Mouse (Mus musculus): ENCODE measurements at regions not wholly inside any gene's neighbourhood (a gene's known extent, or its start where the extent isn't known, plus 50 kb on each side); places are given as distances from the start of the nearest gene placed in this dataset.
A peak's percentile ranks its signal among the peaks of the same experiment; 100 is the strongest.

DNA sequence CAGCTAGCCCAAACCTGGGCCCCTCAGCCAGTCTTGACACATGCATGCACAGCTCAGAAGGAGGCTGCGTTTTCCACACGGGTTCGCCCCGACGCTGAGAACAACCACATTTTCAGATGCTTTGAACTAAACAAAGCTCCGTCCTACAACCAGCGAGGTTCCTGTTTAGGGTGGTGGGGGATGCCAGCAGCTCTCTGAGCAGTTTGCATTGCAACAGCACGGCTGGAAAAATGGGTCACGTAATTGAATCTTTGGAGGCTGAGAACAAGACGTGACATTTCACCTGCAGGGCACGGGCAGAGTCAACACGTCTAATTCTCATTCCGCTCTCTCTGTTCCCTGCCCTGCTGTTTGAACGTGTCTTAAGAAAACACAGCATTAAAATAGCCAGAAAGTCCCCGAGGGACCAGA is 119.2 kb downstream of the Syk start:
- DNase-seq (ENCODE audit: low spot score in 2 of 2): no peak

DNA sequence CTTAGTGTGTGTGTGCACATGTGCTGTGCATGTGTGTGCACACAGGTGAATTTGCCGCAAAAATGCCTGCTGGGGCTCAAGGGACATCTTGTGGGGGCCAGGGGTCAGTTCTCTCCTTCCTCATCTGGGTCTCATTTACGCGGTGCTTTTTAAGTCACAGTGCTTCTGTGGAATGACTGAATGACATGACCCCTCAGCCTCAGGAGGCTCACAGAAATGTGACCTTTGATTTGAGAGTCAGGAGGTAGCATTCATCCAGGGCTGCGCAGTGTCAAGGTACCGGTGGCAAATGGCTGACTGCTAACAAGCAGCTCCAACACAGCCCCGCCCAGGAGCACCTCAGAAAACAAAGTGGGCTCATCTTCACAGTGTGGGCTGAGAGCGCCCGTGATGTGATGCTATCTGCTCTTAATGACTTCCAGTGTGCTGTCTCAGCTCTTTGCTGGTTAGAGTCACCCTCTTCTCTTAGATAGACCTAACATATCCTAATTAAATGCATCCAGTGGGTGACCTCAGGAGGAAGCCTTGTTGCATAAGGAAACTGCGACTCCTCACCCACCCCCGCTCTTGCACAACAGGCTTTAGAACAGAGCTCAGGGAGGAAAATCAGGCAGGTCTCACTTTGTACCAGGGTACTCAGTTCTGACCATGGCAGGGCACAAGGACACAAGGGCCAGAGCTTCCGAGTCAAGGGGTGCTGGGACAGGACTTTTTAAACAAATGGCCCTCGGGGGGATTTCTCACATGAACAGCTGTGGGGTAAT is 120.6 kb downstream of the Syk start:
- DNase-seq (ENCODE audit: low spot score in 2 of 2): no peak

DNA sequence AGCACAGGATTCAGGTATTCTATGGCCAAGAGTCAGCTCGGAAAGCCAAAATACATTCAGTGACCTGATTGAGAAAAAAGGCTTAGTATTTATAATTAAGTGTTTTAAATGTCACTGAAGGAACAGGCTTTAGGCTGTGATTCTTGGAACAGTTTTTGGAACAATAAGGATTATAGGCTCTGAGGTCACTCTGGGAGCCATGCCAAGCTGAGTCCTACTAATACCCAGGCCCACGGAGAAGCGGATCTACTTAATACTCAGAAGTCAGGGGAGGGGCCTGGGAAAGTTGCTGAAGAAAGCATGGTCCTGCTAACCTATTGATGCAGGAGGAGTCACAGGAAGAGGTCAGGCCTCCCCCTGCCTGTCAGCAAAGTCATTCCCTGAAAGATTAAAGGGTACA is 121.7 kb downstream of the Syk start:
- DNase-seq (ENCODE audit: low spot score in 2 of 2): no peak

DNA sequence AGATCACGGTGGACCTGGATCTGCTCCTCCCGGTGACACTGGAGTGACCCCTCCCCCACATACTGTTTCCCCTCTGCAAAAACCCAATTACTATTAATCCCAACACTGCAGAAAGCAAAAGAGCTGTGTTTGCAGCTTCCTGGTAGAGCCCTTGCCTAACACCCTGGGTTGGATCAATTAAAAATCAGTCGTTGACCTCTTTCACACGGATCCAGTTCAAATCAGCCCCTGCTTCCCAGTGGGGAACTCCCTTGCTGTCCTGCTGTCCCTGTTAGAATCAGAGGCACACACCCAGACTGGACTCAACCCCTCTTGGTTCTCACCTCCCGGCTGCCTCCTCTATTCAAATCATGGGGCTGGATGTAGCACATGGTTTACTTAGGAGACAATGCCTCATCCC is 126.6 kb downstream of the Syk start:
- no peak for DNase-seq (ENCODE audit: low spot score in 2 of 2)

DNA sequence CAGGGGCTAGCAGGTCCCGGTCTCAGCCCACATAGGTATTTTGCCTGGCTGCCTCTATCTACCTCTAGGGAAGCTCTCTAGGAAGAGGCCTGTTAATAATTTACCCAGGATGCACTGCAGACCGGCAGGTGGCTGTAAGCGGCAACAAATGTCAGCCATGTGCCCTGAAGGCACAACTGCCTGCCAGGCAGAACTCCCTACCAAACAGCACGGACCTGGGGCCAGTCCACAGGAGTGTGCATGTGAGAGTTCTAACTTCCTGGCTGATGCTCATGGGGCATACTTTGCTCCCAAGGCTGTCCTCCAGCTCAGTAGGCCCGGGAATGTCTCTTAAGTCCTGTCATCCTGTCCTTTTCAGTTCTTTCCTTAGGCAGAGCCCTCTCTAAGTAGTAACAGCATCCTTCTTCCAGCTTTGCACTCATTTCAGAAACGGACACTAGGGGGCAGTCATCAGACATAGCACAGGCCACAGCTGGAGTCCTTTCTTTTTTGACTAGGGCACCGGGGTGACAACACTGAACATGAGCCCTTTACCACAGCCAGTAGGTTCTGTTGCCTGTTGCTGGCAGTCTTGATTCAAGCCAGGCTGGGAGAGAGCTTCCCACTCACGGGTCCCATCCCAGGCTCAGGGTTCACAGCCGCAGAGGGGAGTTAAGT is 128.9 kb downstream of the Syk start:
- peak; percentile 25 to 51 for DNase-seq (ENCODE audit: low spot score in 2 of 2)

DNA sequence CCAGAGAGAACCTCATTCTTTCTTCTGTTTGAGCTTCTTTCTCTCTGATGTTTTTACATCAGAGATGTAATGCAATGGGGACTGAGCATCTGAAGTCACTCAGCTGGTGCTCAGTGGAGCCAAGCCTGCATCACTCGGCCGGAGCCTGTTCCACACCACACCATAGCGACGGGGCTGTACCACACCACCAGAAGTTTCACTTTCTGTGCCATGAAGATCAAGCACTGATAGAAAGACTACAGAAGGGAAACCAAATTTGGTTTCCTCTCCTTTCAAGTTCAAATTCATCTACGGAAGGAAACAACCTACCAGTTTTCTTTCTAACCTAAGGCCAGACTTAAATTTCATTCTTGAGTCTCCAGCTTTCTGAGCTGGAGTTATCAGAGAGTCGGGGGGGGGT is 138.5 kb downstream of the Syk start:
- no peak for DNase-seq (ENCODE audit: low spot score in 2 of 2)

DNA sequence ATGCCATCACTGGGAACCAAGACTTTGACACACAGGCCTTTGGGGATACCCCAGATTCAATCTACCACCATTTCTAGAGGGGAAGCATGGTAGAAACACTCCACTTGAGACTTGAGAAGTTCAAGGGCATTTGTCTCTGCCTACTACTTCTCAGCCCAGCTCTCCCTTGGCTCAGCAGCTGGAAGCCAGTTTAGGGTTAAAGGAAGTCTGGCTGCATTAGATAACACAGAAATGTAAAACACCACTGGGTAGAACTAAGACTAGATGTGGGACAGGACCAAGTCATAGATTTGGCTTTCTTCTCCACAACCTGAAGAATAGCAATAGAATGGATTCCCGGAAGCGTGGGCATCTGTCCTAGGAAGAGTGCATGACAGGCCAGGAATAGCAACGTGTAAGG is 139.7 kb downstream of the Syk start:
- no peak for DNase-seq (ENCODE audit: low spot score in 2 of 2)

DNA sequence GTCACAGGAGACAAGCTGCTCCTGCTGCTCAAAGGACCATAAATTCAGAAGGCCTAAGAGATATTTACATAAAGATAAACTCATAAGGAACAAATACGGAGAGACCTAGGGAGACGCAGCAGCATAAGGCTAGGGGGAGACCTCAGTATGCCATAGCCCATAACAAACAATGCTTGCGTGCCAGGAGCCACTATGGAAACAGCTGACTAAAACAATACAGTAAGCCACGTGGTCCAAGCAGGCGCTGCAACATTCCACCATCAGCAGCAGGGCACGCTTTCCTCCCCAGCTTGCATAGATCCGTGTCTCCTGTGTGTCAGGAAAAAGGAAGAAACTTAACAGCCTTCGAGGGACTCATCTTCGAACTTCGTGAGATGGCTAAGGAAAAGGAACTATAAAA is 143.1 kb downstream of the Syk start:
- DNase-seq (ENCODE audit: low spot score in 2 of 2): no peak

DNA sequence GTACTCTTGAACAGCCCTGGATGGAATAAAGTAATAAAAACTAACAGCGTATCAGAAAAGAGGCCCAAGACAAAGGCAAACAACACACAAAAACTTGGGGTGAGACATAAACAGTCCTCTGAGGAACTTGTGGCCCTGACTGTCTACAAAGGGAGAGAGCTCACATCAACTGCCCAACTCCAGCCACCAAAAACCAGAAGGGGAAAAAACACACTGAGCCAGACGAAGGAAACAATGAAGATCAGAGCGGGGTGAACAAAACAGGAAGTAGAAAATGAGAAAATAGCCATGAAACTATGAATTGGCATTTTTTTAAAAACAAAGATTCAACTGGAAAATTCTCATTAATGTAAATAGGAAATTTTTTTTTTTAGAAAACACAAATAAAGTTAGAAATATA is 143.6 kb downstream of the Syk start:
- no peak for DNase-seq (ENCODE audit: low spot score in 2 of 2)

DNA sequence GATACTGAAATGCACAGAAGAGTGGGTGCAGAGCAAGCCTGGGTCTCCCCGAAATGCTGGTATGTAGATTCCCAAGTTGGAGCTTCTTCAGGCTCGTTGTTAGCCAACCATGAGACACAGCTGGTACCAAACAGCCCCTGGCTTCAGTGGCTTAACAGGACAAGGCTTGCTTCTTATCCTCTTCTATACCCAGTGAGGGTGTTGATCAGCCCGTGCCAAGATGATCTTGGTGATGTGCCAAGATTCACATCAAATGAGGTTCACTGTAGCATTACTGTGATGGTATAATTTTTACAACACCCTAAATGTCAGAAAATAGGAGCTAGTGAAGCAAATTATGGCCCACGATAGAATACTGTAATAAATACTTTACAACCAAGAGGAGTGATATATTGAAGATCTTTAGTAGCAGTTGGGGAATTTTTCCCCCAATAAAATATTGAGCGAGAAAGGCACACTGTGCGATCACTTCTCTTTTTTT is 152.5 kb downstream of the Syk start:
- no peak for DNase-seq (ENCODE audit: low spot score in 2 of 2)

DNA sequence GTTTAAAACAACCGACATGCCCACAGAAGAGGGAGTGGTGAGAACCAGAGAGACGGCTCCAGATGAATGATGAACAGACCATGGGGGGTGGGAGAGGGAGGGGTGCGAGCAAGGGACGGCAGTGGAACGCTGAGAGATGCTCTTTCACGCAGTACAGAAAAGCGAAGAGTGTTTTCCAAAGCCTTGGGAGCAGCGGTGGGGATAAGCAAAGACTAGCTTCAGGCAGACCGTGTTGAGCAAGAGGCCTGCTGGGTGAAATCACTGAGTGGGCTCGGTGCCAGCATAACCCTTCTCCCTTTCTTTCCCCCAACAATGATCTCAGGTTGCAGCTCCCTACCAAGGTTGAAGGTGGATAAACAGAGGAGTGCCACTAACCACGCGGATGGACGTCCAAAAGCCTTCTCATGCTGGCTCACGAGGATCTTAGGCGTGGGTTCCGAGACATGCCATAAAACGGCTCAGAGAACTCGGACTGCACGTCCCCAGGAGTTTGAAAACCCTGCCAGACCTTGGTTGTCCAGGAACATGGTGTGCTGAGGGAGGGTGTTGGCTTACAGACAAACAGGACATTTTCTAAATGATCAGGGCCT is 153.1 kb downstream of the Syk start:
- no peak for DNase-seq (ENCODE audit: low spot score in 2 of 2)

DNA sequence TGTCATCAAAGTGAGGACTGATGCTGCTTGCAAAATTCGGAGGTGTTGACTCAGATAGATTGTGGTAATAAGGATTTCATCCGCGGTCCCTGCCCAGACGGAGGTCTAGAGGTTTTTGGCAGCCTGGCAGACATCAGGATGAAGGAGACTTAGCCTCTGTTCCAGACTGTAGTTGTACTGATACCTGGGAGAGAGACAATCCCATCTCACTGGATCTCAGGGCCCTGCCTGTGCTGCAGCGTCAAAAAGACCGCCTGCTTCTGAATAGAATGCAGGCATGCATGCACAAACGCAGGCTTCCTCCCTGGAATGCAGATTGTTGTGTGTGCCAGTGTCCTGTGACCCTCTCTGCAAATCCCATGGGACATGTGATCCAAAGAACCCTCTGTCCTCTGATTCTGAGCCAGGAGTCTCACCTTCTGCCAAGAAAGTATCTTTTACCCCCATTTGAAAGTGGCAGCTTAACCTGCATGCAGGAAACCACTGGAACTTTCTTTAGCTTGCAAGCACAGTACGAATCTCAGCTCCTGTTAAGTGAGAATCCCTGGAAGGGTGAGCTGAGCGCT is 155.2 kb downstream of the Syk start:
- no peak for DNase-seq (ENCODE audit: low spot score in 2 of 2)

DNA sequence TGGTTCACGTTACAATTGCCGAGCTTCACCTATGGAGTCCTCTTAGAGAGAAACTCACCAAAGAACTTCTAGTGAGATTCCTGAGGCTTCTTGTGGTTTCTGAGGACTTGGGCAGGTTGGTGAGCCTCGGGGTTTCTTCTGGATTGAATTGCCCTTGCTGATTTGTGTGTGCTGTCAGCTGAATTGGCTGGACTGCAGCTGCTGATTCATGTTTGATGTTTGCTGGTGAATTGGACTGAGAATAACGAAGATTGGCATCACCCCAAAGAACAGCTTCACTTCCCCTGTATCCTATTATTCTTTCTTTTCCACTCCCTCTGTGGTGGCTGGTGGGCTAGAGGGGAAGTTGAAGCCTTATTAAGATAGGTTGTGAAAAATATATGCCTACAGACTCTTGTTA is 158.4 kb downstream of the Syk start:
- no peak for DNase-seq (ENCODE audit: low spot score in 2 of 2)

DNA sequence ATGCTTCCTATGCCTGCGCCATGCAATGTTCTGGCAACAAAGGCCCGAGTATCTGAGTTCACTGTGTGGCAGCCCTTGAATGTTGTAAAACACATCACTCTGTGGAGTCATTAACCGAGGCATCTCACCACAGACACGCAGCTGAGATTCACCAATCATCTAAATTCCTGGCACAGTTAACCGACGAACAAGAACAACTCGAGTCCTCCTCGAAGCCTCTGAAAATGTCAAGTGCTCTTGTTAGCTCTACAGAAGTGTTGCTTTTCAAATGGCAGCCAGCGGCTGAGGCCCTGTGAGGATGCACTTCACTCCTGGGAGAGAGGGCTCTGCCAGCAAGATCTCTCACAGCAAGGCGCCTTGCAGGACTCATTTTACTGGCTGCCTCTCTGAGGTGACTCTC is 173.0 kb downstream of the Syk start:
- DNase-seq (ENCODE audit: low spot score in 2 of 2): no peak

DNA sequence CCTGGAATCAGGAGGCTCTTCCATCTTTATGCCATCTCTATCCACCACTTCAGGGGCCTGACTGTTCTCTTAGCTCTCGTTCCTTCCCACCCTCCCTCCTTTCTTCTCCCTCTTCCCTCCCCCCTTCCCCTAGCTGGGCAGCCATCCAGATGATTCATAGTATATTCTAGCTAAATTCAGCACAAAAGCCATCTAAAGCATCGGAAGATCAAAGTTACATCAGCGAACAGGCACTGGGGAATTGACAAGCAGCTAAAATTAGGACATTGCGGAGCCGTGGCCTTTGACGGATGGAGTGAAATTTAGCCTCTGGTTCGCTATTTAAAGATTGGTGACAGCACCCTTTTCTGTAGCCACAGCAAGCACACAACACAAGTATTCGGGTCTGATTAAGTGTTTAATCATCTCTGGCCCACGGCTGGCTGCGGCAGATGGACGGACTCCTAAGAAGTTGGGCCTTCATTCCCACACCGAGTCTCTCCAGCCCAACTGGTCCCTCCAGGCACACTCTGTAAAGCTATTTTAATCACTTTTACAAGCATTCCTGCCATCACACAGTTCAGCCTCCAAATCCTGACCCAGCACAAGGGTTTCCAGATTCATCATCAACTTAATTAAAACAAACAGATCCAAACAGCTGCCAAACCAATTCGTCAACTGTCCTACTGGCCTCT is 163.8 kb downstream of the Auh start:
- peak; percentile 18 to 43 for DNase-seq (ENCODE audit: low spot score in 2 of 2)

DNA sequence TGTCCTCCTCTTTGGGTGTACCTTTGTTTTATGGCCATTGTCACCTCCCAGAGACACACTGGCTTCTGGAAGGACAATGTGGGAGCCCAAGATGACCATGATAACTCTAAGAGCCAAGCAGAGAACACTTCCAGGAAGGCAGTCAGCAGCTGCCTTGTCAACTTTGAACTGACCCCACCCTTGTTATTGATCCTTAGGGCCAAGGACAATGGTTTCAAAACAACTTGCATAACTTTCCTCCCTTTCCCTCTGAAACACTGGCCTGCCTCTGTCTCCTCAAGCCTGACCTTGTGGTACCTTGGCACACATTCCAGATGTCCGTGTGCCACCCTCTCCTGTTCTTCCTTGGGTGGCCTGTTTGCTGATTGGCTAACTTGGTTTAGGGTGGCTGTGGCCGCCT is 163.2 kb downstream of the Auh start:
- DNase-seq (ENCODE audit: low spot score in 2 of 2): no peak

DNA sequence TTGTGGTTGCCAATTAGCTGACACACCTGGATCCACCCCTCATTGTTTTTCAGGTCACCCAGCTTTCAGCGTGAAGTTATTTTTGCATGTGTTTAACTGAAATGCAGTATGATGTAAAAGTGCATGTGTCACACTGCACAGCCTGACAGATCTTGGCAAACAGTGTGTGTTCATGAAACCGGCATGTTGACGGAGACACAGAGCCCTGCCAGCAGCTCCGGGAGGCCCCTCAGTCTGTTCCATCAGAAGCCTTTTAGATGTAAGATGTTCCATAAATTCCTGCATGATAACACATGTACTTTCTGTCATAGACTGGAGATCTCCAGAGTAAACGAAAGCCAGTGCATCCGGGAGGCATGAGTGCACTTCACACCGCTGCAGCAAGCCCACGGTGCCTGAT is 159.5 kb downstream of the Auh start:
- no peak for DNase-seq (ENCODE audit: low spot score in 2 of 2)

DNA sequence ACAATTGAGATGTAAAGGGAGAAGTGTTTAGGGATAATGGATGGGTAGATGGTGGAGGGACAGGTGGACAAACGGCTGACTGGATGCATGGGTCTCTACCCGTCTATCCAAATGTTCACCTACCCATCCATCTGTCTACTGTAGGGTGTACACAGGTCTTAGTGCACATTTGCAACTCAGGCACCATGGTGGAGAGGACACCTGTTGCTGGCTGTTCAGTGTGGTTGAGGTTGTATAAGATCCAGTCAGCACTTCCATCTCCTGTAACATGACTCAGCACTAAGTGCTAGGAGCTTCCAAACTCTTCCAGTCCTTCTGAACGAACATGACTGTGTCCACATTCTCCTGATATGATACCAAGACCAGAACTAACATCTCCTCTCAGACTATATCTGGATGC is 158.0 kb downstream of the Auh start:
- no peak for DNase-seq (ENCODE audit: low spot score in 2 of 2)

DNA sequence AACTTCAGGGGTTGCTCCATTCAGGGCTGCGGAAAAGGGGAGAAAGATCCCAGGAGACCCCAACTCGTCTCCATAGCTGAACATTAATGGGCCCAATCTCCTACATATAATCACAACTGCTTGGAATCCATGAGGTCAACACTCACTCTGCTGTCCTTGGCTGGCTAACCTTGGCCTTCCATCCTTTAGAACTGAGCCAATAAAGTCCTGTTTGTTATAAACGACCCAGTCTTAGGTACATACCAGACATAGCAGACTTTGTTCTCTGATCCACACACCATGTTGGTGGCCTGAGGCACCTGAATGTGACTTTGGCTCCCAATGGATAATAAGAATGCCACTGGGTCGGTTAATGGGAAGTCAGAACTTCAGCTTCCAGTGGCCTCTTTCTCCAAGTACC is 157.4 kb downstream of the Auh start:
- no peak for DNase-seq (ENCODE audit: low spot score in 2 of 2)

DNA sequence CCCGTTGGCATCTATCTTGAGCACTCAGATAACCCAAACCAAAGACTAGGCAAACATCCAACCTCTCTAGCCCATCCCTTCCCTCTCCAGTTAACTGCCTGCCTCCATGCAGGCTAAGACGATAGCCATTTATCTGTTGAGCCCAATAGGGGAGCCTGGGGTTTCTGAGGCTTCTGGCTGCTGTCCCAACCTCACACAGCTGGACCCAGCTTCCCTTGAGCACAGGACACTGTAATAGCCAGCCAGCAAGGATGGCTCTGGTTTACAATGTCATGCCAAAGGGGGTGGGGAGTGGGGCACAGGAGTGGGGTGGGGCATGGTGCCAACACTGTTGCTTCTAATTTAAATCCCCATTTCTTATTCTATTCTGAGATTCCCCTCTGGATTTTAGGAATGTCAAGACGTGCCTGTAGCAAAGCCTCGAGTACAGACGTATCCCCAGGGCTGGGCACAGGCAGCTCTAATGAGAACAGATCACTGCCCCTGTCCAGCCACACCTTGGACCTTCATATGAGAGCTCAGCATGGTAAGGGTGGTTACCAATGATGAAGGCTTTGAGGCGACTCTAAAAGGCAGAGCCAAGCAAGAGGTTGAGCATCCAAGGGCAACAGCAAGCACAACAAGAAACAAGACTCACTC is 152.0 kb downstream of the Auh start:
- no peak for DNase-seq (ENCODE audit: low spot score in 2 of 2)

DNA sequence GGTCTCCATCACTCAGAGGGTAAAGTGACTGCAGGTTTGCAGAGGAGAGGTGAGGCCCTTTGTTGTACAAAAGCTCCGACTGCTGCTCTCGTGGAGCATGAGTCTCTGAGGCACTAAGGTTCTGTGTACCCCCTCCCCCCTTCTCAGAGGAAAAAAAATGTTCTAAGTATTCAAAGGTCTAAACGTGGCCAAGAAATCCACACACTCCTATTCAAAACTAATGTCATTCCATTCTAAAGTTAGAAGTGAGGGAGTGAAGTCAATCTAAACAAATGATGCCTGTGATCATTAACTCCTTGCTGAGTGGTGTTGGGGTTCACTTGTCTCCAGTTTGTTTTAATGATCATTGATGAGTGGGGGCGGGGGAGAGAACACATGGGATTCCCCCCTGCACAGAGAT is 150.6 kb downstream of the Auh start:
- DNase-seq (ENCODE audit: low spot score in 2 of 2): no peak
